Mouse (Mus musculus): ENCODE measurements around the gene Rps21. TPM values are rescaled to one million over a fixed set of nuclear protein-coding genes. Genes with fewer than 3 reads are reported as not detected.
A peak's percentile ranks its signal among the peaks of the same experiment; 100 is the strongest.

The Rps21 gene
- polyA plus RNA-seq, 1 experiment from 2014 or later: 509 TPM

GRCm38 (mm10) chr2:180227262-180228059 is 29.7 kb upstream of the Rps21 start:
- under 1% methylated on average over 21 of the region's 21 CpGs for WGBS
- ATAC-seq (ENCODE audit: low FRiP score) (peak; percentile 46; the same call in 1 of the 2 replicates), DNase-seq (ENCODE audit: low spot score) (no peak)
- Histone ChIP-seq H3K9me3 (ENCODE audit: control insufficient read depth, low read length) (no peaks in the 10 kb centered on the region), H3K4me3 (replicated peaks; ENCODE audit: low read length) (no peak overlapping the region), H3K27me3 (ENCODE audit: control insufficient read depth, insufficient read depth, low read length) (peaks cover 34% of the 10 kb centered on the region), H3K4me2 (replicated peaks) (peak overlapping the region; percentile 28; the same call in 1 of the 2 replicates), H3K9ac (no peak overlapping the region), H3K27ac (no peak overlapping the region), H3K4me1 (replicated peaks; ENCODE audit: control insufficient read depth, insufficient read depth, low read length) (peaks cover 14% of the 10 kb centered on the region), H3K36me3 (replicated peaks; ENCODE audit: control insufficient read depth, insufficient read depth) (no peaks in the 10 kb centered on the region)

- Histone ChIP-seq H3K4me1 (replicated peaks; ENCODE audit: control insufficient read depth, insufficient read depth, low read length) (peaks cover 14% of the 10 kb centered on the region), H3K4me2 (replicated peaks) (no peak overlapping the region), H3K9me3 (ENCODE audit: control insufficient read depth, low read length) (no peaks in the 10 kb centered on the region), H3K9ac (no peak overlapping the region), H3K36me3 (replicated peaks; ENCODE audit: control insufficient read depth, insufficient read depth) (no peaks in the 10 kb centered on the region), H3K4me3 (replicated peaks; ENCODE audit: low read length) (no peak overlapping the region), H3K27ac (no peak overlapping the region), H3K27me3 (ENCODE audit: control insufficient read depth, insufficient read depth, low read length) (peaks cover 34% of the 10 kb centered on the region)
- ATAC-seq (ENCODE audit: low FRiP score): no peak
- DNase-seq (ENCODE audit: low spot score): no peak
- WGBS: 57% methylated on average over 6 of the region's 6 CpGs
Observed at GRCm38 (mm10) chr2:180228060-180228458, 29.1 kb upstream of the Rps21 start.

DNA sequence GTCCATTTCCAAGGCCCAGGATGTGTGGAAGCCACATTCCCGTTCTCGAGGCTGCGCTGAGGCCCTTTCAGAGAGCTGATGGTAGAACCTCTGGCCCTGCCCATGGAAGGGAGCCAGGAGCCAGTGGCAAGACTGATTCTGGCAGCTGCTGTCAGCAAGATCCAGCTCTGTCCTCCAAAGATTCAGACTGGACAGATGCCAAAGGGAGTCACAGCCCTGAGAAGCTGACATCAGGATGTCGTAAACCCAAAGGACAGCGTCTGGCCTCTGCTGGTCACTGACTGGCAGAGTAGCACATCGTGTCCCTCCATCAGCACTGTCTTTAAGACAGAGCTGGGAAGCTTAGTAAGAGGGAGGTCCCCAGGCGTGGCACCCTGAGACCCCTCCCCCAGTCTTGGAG is 28.6 kb upstream of the Rps21 start:
- 51% methylated on average over 7 of the region's 7 CpGs for WGBS
- no peak overlapping the region for H3K27ac ChIP-seq
- H3K4me2 ChIP-seq (replicated peaks): no peak overlapping the region
- H3K9ac ChIP-seq: no peak overlapping the region
- no peaks in the 10 kb centered on the region for H3K9me3 ChIP-seq (ENCODE audit: control insufficient read depth, low read length)
- ATAC-seq (ENCODE audit: low FRiP score) (no peak), DNase-seq (ENCODE audit: low spot score) (no peak)
- H3K4me1 ChIP-seq (replicated peaks; ENCODE audit: control insufficient read depth, insufficient read depth, low read length): peaks cover 14% of the 10 kb centered on the region
- H3K27me3 ChIP-seq (ENCODE audit: control insufficient read depth, insufficient read depth, low read length): peaks cover 31% of the 10 kb centered on the region
- H3K4me3 ChIP-seq (replicated peaks; ENCODE audit: low read length): no peak overlapping the region
- H3K36me3 ChIP-seq (replicated peaks; ENCODE audit: control insufficient read depth, insufficient read depth): no peaks in the 10 kb centered on the region

DNA sequence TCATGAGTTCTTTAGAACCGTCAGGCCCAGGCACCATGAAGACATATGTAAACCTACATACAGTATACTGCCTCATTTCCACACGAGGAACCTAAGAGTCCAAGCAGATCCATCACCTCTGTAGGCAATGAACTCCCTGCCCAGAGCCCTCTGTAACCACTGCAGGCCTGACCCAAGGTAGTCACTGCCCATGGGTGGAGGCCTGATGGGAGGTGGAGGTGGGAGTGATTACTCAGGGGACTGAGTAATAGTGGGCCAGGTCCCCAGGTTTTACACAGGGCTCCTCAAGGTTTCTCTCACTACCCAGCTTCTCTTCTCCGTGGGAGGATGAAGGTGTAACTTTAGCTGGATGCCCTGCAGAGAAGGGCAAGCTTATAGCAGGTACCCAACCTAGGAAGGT is 28.0 kb upstream of the Rps21 start:
- H3K4me3 ChIP-seq (replicated peaks; ENCODE audit: low read length): no peak overlapping the region
- WGBS: 79% methylated on average over 3 of the region's 3 CpGs
- no peak for DNase-seq (ENCODE audit: low spot score)
- H3K4me2 ChIP-seq (replicated peaks): no peak overlapping the region
- no peak for ATAC-seq (ENCODE audit: low FRiP score)
- H3K9me3 ChIP-seq (ENCODE audit: control insufficient read depth, low read length): no peaks in the 10 kb centered on the region
- H3K36me3 ChIP-seq (replicated peaks; ENCODE audit: control insufficient read depth, insufficient read depth): no peaks in the 10 kb centered on the region
- no peak overlapping the region for H3K27ac ChIP-seq
- H3K9ac ChIP-seq: no peak overlapping the region
- peaks cover 29% of the 10 kb centered on the region for H3K27me3 ChIP-seq (ENCODE audit: control insufficient read depth, insufficient read depth, low read length)
- peaks cover 14% of the 10 kb centered on the region for H3K4me1 ChIP-seq (replicated peaks; ENCODE audit: control insufficient read depth, insufficient read depth, low read length)

DNA sequence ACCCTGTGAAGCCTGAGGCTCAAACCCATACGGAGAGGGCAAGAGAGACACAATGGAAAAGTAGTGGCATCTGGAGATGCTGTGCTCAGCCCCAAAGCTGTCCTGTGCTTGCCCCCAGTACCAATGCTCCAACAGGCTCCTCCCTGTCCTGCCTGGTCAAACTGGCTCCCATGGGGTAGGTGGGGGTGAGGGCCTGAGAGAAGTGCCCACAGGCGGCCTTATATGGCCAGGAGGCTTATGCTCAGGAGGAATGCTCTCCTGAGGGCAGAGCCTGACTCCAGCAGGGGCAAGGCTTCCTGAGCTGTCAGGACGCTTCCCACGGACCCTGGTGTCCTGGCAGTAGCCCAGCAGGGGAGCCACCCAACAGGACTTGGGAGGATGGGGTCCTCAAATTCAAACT is 26.7 kb upstream of the Rps21 start:
- peaks cover 15% of the 10 kb centered on the region for H3K27me3 ChIP-seq (ENCODE audit: control insufficient read depth, insufficient read depth, low read length)
- no peaks in the 10 kb centered on the region for H3K9me3 ChIP-seq (ENCODE audit: control insufficient read depth, low read length)
- ATAC-seq (ENCODE audit: low FRiP score) (no peak), DNase-seq (ENCODE audit: low spot score) (no peak)
- 62% methylated on average over 4 of the region's 4 CpGs for WGBS
- H3K27ac ChIP-seq: no peak overlapping the region
- H3K4me3 ChIP-seq (replicated peaks; ENCODE audit: low read length): no peak overlapping the region
- H3K4me2 ChIP-seq (replicated peaks): no peak overlapping the region
- no peak overlapping the region for H3K9ac ChIP-seq
- H3K36me3 ChIP-seq (replicated peaks; ENCODE audit: control insufficient read depth, insufficient read depth): no peaks in the 10 kb centered on the region
- H3K4me1 ChIP-seq (replicated peaks; ENCODE audit: control insufficient read depth, insufficient read depth, low read length): peaks cover 13% of the 10 kb centered on the region

DNA sequence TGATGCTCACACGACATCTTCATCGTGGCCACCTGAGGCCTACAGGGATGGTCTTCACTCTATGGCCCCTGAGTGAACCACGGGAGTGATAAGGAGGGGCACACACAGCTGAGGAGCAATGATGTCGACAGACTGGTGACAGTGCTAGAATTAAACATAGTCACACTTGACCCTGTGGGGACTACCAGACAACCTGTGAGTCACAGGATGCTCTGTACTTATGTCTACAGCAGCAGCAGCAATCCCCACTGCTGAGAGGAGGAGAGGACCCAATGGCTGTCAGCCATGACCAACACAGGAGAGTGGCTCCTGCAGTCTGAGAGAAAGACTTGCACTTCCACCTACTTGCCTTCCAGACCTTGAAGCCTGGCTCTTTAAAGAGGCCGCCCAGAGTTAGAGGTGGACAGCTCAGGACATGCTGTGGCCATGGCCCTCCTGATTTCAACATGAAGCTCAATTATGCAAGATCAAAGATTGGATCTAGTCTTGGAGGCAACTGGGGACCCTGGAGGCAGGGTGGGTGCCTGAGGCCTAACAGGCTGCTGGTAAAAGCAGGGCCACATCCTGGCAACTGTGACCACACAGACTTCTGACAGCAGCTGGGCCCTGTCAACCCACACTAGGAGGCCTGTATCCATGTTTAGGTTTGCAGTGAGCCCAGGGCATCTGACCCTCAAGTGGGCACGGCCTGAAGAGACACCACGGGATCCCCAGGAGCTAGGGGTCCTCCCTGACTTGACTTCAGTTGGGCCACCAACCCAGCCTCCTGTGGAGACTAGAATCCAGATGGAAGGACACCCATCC is 23.9 kb upstream of the Rps21 start:
- Histone ChIP-seq H3K4me1 (replicated peaks; ENCODE audit: control insufficient read depth, insufficient read depth, low read length) (0 out of 2 replicates have a peak, but pooled peaks cover 5% of the 10 kb centered on the region), H3K36me3 (replicated peaks; ENCODE audit: control insufficient read depth, insufficient read depth) (no peaks in the 10 kb centered on the region), H3K4me3 (replicated peaks; ENCODE audit: low read length) (no peak overlapping the region), H3K27me3 (ENCODE audit: control insufficient read depth, insufficient read depth, low read length) (no peaks in the 10 kb centered on the region), H3K9me3 (ENCODE audit: control insufficient read depth, low read length) (no peaks in the 10 kb centered on the region), H3K4me2 (replicated peaks) (no peak overlapping the region), H3K27ac (no peak overlapping the region), H3K9ac (no peak overlapping the region)
- no peak for DNase-seq (ENCODE audit: low spot score)
- no peak for ATAC-seq (ENCODE audit: low FRiP score)
- WGBS: 85% methylated on average over 7 of the region's 7 CpGs

- no peak for DNase-seq (ENCODE audit: low spot score)
- 93% methylated on average over 8 of the region's 8 CpGs for WGBS
- H3K4me1 ChIP-seq (replicated peaks; ENCODE audit: control insufficient read depth, insufficient read depth, low read length): no peaks in the 10 kb centered on the region
- no peak overlapping the region for H3K4me2 ChIP-seq (replicated peaks)
- H3K36me3 ChIP-seq (replicated peaks; ENCODE audit: control insufficient read depth, insufficient read depth): no peaks in the 10 kb centered on the region
- H3K4me3 ChIP-seq (replicated peaks; ENCODE audit: low read length): no peak overlapping the region
- no peak for ATAC-seq (ENCODE audit: low FRiP score)
- no peak overlapping the region for H3K27ac ChIP-seq
- H3K9me3 ChIP-seq (ENCODE audit: control insufficient read depth, low read length): no peaks in the 10 kb centered on the region
- H3K27me3 ChIP-seq (ENCODE audit: control insufficient read depth, insufficient read depth, low read length): no peaks in the 10 kb centered on the region
- no peak overlapping the region for H3K9ac ChIP-seq
Observed at GRCm38 (mm10) chr2:180234353-180234752, 22.8 kb upstream of the Rps21 start.

DNA sequence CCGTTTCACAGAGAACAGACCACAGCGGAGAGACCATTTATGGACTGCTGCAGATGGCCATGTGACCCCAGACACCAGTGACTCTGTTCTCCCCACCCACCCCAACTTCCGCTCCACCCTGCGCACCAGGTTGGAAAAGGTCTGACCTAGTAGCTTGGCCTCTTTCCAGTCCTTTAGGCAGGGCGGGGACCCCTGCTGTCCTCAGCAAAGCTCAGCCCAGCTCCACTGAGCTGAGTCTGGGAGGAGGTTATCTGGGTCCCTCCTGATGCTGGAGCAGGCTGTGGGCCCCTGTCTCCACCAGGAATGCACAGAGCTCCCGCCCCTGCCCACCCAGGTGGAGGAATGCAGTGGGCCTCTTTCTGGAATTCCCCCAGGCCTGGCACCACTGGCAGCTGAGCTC is 22.2 kb upstream of the Rps21 start:
- no peak overlapping the region for H3K9ac ChIP-seq
- 56% methylated on average over 6 of the region's 6 CpGs for WGBS
- no peaks in the 10 kb centered on the region for H3K27me3 ChIP-seq (ENCODE audit: control insufficient read depth, insufficient read depth, low read length)
- no peaks in the 10 kb centered on the region for H3K9me3 ChIP-seq (ENCODE audit: control insufficient read depth, low read length)
- no peaks in the 10 kb centered on the region for H3K36me3 ChIP-seq (replicated peaks; ENCODE audit: control insufficient read depth, insufficient read depth)
- DNase-seq (ENCODE audit: low spot score): no peak
- no peaks in the 10 kb centered on the region for H3K4me1 ChIP-seq (replicated peaks; ENCODE audit: control insufficient read depth, insufficient read depth, low read length)
- no peak overlapping the region for H3K27ac ChIP-seq
- H3K4me2 ChIP-seq (replicated peaks): no peak overlapping the region
- no peak for ATAC-seq (ENCODE audit: low FRiP score)
- no peak overlapping the region for H3K4me3 ChIP-seq (replicated peaks; ENCODE audit: low read length)

DNA sequence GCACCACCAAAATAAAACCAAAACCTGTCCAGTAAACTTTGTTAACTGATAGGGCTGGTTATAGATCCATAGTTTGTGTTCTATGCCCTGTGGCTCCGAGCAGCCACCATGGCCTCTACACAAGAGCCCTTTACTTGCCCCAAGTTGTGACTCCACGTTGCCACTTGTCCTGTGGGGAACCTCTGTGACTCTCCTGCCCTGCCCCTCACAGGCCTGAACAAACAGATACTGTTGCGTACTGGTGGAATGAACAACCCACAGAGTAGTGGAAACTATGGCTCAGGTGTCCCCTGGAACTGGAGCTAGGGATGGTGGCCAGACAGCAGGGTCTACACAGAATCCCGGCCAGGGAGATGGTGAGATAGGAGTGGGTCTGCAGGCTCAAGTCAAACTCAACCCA is 21.4 kb upstream of the Rps21 start:
- Histone ChIP-seq H3K27me3 (ENCODE audit: control insufficient read depth, insufficient read depth, low read length) (no peaks in the 10 kb centered on the region), H3K4me2 (replicated peaks) (no peak overlapping the region), H3K4me3 (replicated peaks; ENCODE audit: low read length) (no peak overlapping the region), H3K36me3 (replicated peaks; ENCODE audit: control insufficient read depth, insufficient read depth) (no peaks in the 10 kb centered on the region), H3K27ac (no peak overlapping the region), H3K9me3 (ENCODE audit: control insufficient read depth, low read length) (no peaks in the 10 kb centered on the region), H3K9ac (no peak overlapping the region), H3K4me1 (replicated peaks; ENCODE audit: control insufficient read depth, insufficient read depth, low read length) (no peaks in the 10 kb centered on the region)
- ATAC-seq (ENCODE audit: low FRiP score) (no peak), DNase-seq (ENCODE audit: low spot score) (no peak)
- 92% methylated on average over 4 of the region's 4 CpGs for WGBS
